Mouse (Mus musculus) embryonic facial prominence, embryonic 11.5 days (tissue): Measurements from ENCODE around the gene Alox5ap. TPM values are rescaled to one million over a fixed set of nuclear protein-coding genes. Genes with fewer than 3 reads are reported as not detected.

Experiments
- ATAC-seq: fragments of 200-750 bp; cut with Nextera tagmentation; replicated peaks from 2 replicates; pipeline ENCODE4 v1.8.0; 2017; ENCODE audit warnings: low read depth; ENCODE audit not compliant: insufficient number of reproducible peaks, low FRiP score, low TSS enrichment
- DNase-seq: peaks from one replicate; pipeline ENCODE4 v3.0.0-alpha.2; 2015; ENCODE audit warnings: low spot score
- H3K27ac ChIP-seq: fragments of 300-500 bp; sonication (generic); replicated peaks from 2 replicates; pipeline ENCODE4 v1.5.1; 2014; ENCODE audit warnings: mild to moderate bottlenecking, low read depth, low read length, control low read depth
- H3K27me3 ChIP-seq: fragments of 300-500 bp; sonication (generic); 2 replicates; pipeline ENCODE4 v1.6.1; 2014; ENCODE audit warnings: mild to moderate bottlenecking, low read length, moderate library complexity, mixed read lengths; ENCODE audit not compliant: control insufficient read depth, insufficient read depth
- H3K36me3 ChIP-seq: fragments of 300-500 bp; sonication (generic); replicated peaks from 2 replicates; pipeline ENCODE4 v1.6.1; 2014; ENCODE audit warnings: low read depth, mild to moderate bottlenecking, low read length, moderate library complexity, mixed read lengths; ENCODE audit not compliant: control insufficient read depth, insufficient read depth
- H3K4me1 ChIP-seq: fragments of 300-500 bp; sonication (generic); 2 replicates; pipeline ENCODE4 v1.6.1; 2014; ENCODE audit warnings: low read length, mixed read lengths; ENCODE audit not compliant: control insufficient read depth, insufficient read depth
- H3K4me2 ChIP-seq: fragments of 300-500 bp; sonication (generic); 2 replicates; pipeline ENCODE4 v1.6.1; 2014; ENCODE audit warnings: low read depth, mild to moderate bottlenecking, control low read depth, low read length, moderate library complexity
- H3K4me3 ChIP-seq: fragments of 300-500 bp; sonication (generic); 2 replicates; pipeline ENCODE4 v1.5.1; 2014; ENCODE audit warnings: low read depth, low read length, control low read depth
- H3K9ac ChIP-seq: fragments of 300-500 bp; sonication (generic); replicated peaks from 2 replicates; pipeline ENCODE4 v1.6.1; 2014; ENCODE audit warnings: mild to moderate bottlenecking, control low read depth, low read length
- H3K9me3 ChIP-seq: fragments of 300-500 bp; sonication (generic); replicated peaks from 2 replicates; pipeline ENCODE4 v1.6.1; 2016; ENCODE audit warnings: mild to moderate bottlenecking, low read length, inconsistent platforms, mixed read lengths; ENCODE audit not compliant: control insufficient read depth
- WGBS: fragments of 180-500 bp; shearing (Covaris S2); extraction: QIAGEN DNeasy Blood & Tissue Kit; methylation state at CpG from one replicate; pipeline ENCODE4 v1.1.7; 2014; 5-methylcytosine and 5-hydroxymethylcytosine counted together
- polyA plus RNA-seq: library from polyadenylated mRNA; unstranded; fragments of >200 nt; fragmentation: Nextera tagmentation; extraction: Ambion mirVana; gene quantifications from 2 replicates; pipeline ENCODE4 v1.2.1, GENCODE M21; 2014

The Alox5ap gene
- polyA plus RNA-seq, 1 experiment from 2014 or later, result 8.5 TPM

- H3K27ac ChIP-seq, result no peak overlapping the region
- H3K36me3 ChIP-seq, result no peaks in the 10 kb centered on the region
- no peaks in the 10 kb centered on the region for H3K4me1 ChIP-seq
- no peak for ATAC-seq
- H3K4me2 ChIP-seq, result no peak overlapping the region
- H3K9me3 ChIP-seq, result no peaks in the 10 kb centered on the region
- H3K9ac ChIP-seq, result no peak overlapping the region
- WGBS, result 69% methylated on average over 5 of the region's 6 CpGs
- H3K27me3 ChIP-seq, result no peaks in the 10 kb centered on the region
- no peak overlapping the region for H3K4me3 ChIP-seq
- DNase-seq, result no peak
These were observed 312 bp downstream of the Alox5ap start for GRCm38 (mm10) chr5:149264878-149265279.

GRCm38 (mm10) chr5:149266761-149267221 is 2.2 kb downstream of the Alox5ap start:
- 80% methylated on average over 8 of the region's 8 CpGs for WGBS
- no peaks in the 10 kb centered on the region for H3K4me1 ChIP-seq
- DNase-seq, result no peak
- H3K27me3 ChIP-seq, result no peaks in the 10 kb centered on the region
- no peak overlapping the region for H3K9ac ChIP-seq
- no peak overlapping the region for H3K27ac ChIP-seq
- no peaks in the 10 kb centered on the region for H3K9me3 ChIP-seq
- H3K4me2 ChIP-seq, result no peak overlapping the region
- no peak overlapping the region for H3K4me3 ChIP-seq
- ATAC-seq, result no peak
- no peaks in the 10 kb centered on the region for H3K36me3 ChIP-seq

- 74% methylated on average over 4 of the region's 4 CpGs for WGBS
- no peak overlapping the region for H3K9ac ChIP-seq
- no peak for ATAC-seq
- no peaks in the 10 kb centered on the region for H3K27me3 ChIP-seq
- H3K36me3 ChIP-seq, result no peaks in the 10 kb centered on the region
- H3K4me3 ChIP-seq, result no peak overlapping the region
- H3K27ac ChIP-seq, result no peak overlapping the region
- H3K4me1 ChIP-seq, result no peaks in the 10 kb centered on the region
- H3K9me3 ChIP-seq, result no peaks in the 10 kb centered on the region
- H3K4me2 ChIP-seq, result no peak overlapping the region
- no peak for DNase-seq
These were observed 2.9 kb downstream of the Alox5ap start for GRCm38 (mm10) chr5:149267493-149267892.

GRCm38 (mm10) chr5:149271291-149271690 is 6.7 kb downstream of the Alox5ap start:
- no peak for ATAC-seq
- 96% methylated on average over 3 of the region's 3 CpGs for WGBS
- no peaks in the 10 kb centered on the region for H3K36me3 ChIP-seq

GRCm38 (mm10) chr5:149272535-149272934 is 8.0 kb downstream of the Alox5ap start:
- Histone ChIP-seq H3K36me3 (no peaks in the 10 kb centered on the region), H3K9me3 (no peaks in the 10 kb centered on the region), H3K27ac (no peak overlapping the region), H3K27me3 (no peaks in the 10 kb centered on the region), H3K4me1 (no peaks in the 10 kb centered on the region), H3K4me2 (no peak overlapping the region), H3K9ac (no peak overlapping the region), H3K4me3 (no peak overlapping the region)
- DNase-seq (no peak), ATAC-seq (no peak)
- WGBS, result 78% methylated on average over 4 of the region's 4 CpGs

More at GRCm38 (mm10) chr5:149271291-149271690, 6.7 kb downstream of the Alox5ap start:
- Histone ChIP-seq H3K27me3 (no peaks in the 10 kb centered on the region), H3K4me3 (no peak overlapping the region), H3K4me1 (no peaks in the 10 kb centered on the region), H3K9me3 (no peaks in the 10 kb centered on the region), H3K9ac (no peak overlapping the region), H3K27ac (no peak overlapping the region), H3K4me2 (no peak overlapping the region)
- DNase-seq, result no peak

- Histone ChIP-seq H3K9ac (no peak overlapping the region), H3K4me1 (no peaks in the 10 kb centered on the region), H3K36me3 (no peaks in the 10 kb centered on the region), H3K4me2 (no peak overlapping the region), H3K9me3 (no peaks in the 10 kb centered on the region), H3K27me3 (no peaks in the 10 kb centered on the region), H3K4me3 (no peak overlapping the region), H3K27ac (no peak overlapping the region)
- no peak for DNase-seq
- WGBS, result 88% methylated on average over 15 of the region's 15 CpGs
- no peak for ATAC-seq
These were observed 10.0 kb downstream of the Alox5ap start for GRCm38 (mm10) chr5:149274390-149275104.

GRCm38 (mm10) chr5:149275105-149275494 is 10.5 kb downstream of the Alox5ap start:
- Histone ChIP-seq H3K4me1 (no peaks in the 10 kb centered on the region), H3K36me3 (no peaks in the 10 kb centered on the region), H3K27me3 (no peaks in the 10 kb centered on the region), H3K9ac (no peak overlapping the region), H3K4me2 (no peak overlapping the region), H3K27ac (no peak overlapping the region), H3K4me3 (no peak overlapping the region), H3K9me3 (no peaks in the 10 kb centered on the region)
- DNase-seq, result no peak
- 95% methylated on average over 1 of the region's 1 CpGs for WGBS
- no peak for ATAC-seq

- Histone ChIP-seq H3K36me3 (no peaks in the 10 kb centered on the region), H3K27ac (no peak overlapping the region), H3K9me3 (no peaks in the 10 kb centered on the region), H3K4me3 (no peak overlapping the region), H3K27me3 (no peaks in the 10 kb centered on the region), H3K9ac (no peak overlapping the region), H3K4me2 (no peak overlapping the region), H3K4me1 (no peaks in the 10 kb centered on the region)
- no peak for DNase-seq
- 86% methylated on average over 5 of the region's 5 CpGs for WGBS
- no peak for ATAC-seq
These were observed 13.0 kb downstream of the Alox5ap start for GRCm38 (mm10) chr5:149277529-149277928.
